Mouse (Mus musculus) cortical plate, adult 2 months (tissue): ENCODE measurements at regions not wholly inside any gene's neighbourhood (a gene's known extent, or its start where the extent isn't known, plus 50 kb on each side); places are given as distances from the start of the nearest gene placed in this dataset.

Experiments used
- H3K27ac ChIP-seq: fragments of 200-500 bp; 2 replicates; pipeline ENCODE4 v1.5.1; 2012; ENCODE audit warnings: low read length, control low read depth, inconsistent platforms; ENCODE audit not compliant: insufficient read depth
- H3K4me1 ChIP-seq: fragments of 200-500 bp; 2 replicates; pipeline ENCODE4 v1.6.1; 2011; ENCODE audit warnings: low read length; ENCODE audit not compliant: control insufficient read depth, insufficient read depth
- H3K4me3 ChIP-seq: fragments of 200-500 bp; 2 replicates; pipeline ENCODE4 v1.5.1; 2011; ENCODE audit warnings: mild to moderate bottlenecking, low read length, control low read depth; ENCODE audit not compliant: insufficient read depth
- CTCF ChIP-seq: fragments of 200-500 bp; IDR thresholded peaks from 2 replicates; pipeline ENCODE4 v1.5.1; 2011; ENCODE audit warnings: mild to moderate bottlenecking, control low read depth, low read length; ENCODE audit not compliant: insufficient read depth; ENCODE audit errors: extremely low read depth
- POLR2A ChIP-seq: fragments of 200-500 bp; IDR thresholded peaks from 2 replicates; pipeline ENCODE4 v1.6.1; 2011; ENCODE audit warnings: mild to moderate bottlenecking, low read length, control low read depth; ENCODE audit not compliant: insufficient read depth; ENCODE audit errors: extremely low read depth

- no peak overlapping the region for H3K27ac ChIP-seq
- TF ChIP-seq POLR2A (no peak), CTCF (no peak)
- H3K4me1 ChIP-seq = no peaks in the 10 kb centered on the region
- no peak overlapping the region for H3K4me3 ChIP-seq
These were observed 285.2 kb upstream of the Fam241a start for GRCm38 (mm10) chr3:128181221-128181908.

DNA sequence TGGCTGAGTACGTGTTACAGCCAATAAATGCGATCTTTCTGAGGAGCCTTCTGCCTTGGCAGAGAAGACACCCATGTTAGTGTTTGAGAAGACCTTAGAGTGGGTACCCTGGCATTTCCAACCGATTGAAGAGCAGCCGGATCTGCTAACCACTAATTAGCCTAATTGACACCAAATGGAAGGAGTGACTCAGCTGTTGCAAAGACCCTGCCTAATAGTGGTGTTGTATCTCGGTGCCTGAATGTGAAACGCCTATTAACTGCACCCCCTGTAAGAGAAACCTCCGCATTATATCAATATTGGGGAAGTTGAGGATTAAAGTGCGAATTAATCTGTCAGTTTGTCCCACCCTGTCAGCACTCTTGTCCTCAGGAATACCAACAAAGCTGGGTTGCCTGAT is 253.1 kb upstream of the Fam241a start:
- TF ChIP-seq CTCF = no peak
- TF ChIP-seq POLR2A = no peak
- no peak overlapping the region for H3K4me3 ChIP-seq
- no peaks in the 10 kb centered on the region for H3K4me1 ChIP-seq
- H3K27ac ChIP-seq = no peak overlapping the region

GRCm38 (mm10) chr3:128145329-128145728 is 249.2 kb upstream of the Fam241a start:
- no peak for TF ChIP-seq POLR2A
- TF ChIP-seq CTCF = no peak
- Histone ChIP-seq H3K27ac (no peak overlapping the region), H3K4me3 (no peak overlapping the region), H3K4me1 (no peaks in the 10 kb centered on the region)

DNA sequence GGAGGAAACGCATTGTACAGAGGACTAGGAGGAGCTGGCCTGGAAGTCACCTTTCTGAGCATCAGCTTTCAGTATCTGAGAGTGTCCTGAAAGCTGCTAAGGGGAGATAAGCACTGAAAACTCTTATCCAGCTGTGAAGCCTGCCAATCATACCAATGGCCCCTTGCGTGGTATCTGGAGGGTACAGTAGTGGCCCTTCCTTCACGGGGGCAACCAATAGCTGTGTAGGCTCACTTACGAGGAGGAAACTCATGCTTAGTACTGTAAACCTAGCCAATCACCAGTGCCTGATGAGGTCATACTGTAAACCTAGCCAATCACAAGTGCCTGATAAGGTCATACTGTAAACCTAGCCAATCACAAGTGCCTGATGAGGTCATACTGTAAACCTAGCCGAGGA is 231.7 kb upstream of the Fam241a start:
- TF ChIP-seq CTCF (no peak), POLR2A (no peak)
- Histone ChIP-seq H3K4me1 (no peaks in the 10 kb centered on the region), H3K4me3 (no peak overlapping the region)

GRCm38 (mm10) chr3:128126664-128127063 is 230.5 kb upstream of the Fam241a start:
- TF ChIP-seq CTCF = no peak
- TF ChIP-seq POLR2A = no peak
- Histone ChIP-seq H3K27ac (no peak overlapping the region), H3K4me3 (no peak overlapping the region), H3K4me1 (no peaks in the 10 kb centered on the region)

More for the DNA sequence above, 231.7 kb upstream of the Fam241a start:
- no peak overlapping the region for H3K27ac ChIP-seq

DNA sequence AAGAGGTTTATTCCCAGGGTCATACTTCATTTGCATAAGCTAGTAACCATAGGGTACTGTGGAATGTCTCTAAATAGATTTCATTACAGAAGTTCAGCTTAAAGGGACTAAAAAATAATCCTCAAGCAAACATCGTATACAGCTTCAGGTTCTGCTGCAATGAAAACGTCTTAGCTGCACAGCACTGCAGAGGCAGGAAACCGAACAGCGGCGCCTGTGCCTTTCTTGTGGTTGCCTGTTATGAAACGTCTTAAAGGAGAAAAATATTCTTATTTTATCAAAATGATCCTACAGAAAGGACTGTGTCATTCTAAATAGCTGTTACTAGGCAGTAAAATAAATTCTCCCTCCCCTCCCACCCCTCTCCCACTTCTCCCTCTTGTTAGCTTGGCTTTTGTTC is 226.0 kb upstream of the Fam241a start:
- no peaks in the 10 kb centered on the region for H3K4me1 ChIP-seq
- no peak overlapping the region for H3K4me3 ChIP-seq
- TF ChIP-seq POLR2A = no peak
- TF ChIP-seq CTCF = no peak
- H3K27ac ChIP-seq = no peak overlapping the region

- TF ChIP-seq CTCF (no peak), POLR2A (no peak)
- no peak overlapping the region for H3K4me3 ChIP-seq
These were observed 224.7 kb upstream of the Fam241a start for GRCm38 (mm10) chr3:128120647-128121440.

DNA sequence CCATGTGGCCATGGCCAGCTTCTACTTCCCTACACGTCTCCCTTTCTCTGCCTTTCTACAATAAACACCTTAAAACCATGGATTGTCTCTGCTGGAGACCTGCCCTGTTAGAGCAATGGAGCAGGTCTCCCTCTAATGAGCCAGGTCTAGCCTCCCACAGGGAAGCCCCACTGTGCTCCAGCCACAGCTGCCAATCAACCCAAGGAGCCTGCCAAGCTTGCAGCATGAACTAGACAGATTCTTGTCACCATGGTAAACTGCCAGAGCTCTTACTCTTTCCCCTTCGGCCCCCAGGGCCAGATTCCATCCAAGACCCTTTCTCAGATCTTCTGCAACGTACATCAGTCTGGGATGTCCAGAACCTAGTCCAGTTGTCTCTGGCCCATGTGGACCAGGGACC is 217.1 kb upstream of the Fam241a start:
- TF ChIP-seq POLR2A (no peak), CTCF (no peak)
- Histone ChIP-seq H3K4me3 (no peak overlapping the region), H3K4me1 (no peaks in the 10 kb centered on the region), H3K27ac (no peak overlapping the region)

More at GRCm38 (mm10) chr3:128120647-128121440, 224.7 kb upstream of the Fam241a start:
- Histone ChIP-seq H3K4me1 (no peaks in the 10 kb centered on the region), H3K27ac (no peak overlapping the region)

GRCm38 (mm10) chr3:128110406-128110805 is 214.3 kb upstream of the Fam241a start:
- TF ChIP-seq CTCF (no peak), POLR2A (no peak)
- Histone ChIP-seq H3K27ac (no peak overlapping the region), H3K4me1 (no peaks in the 10 kb centered on the region), H3K4me3 (no peak overlapping the region)

GRCm38 (mm10) chr3:128104516-128104915 is 208.4 kb upstream of the Fam241a start:
- no peak overlapping the region for H3K4me3 ChIP-seq
- TF ChIP-seq CTCF (no peak), POLR2A (no peak)
- H3K4me1 ChIP-seq = no peaks in the 10 kb centered on the region
- H3K27ac ChIP-seq = no peak overlapping the region
